ENCODE assay signal across 20 mouse cellular contexts in the genomic region with DNA sequence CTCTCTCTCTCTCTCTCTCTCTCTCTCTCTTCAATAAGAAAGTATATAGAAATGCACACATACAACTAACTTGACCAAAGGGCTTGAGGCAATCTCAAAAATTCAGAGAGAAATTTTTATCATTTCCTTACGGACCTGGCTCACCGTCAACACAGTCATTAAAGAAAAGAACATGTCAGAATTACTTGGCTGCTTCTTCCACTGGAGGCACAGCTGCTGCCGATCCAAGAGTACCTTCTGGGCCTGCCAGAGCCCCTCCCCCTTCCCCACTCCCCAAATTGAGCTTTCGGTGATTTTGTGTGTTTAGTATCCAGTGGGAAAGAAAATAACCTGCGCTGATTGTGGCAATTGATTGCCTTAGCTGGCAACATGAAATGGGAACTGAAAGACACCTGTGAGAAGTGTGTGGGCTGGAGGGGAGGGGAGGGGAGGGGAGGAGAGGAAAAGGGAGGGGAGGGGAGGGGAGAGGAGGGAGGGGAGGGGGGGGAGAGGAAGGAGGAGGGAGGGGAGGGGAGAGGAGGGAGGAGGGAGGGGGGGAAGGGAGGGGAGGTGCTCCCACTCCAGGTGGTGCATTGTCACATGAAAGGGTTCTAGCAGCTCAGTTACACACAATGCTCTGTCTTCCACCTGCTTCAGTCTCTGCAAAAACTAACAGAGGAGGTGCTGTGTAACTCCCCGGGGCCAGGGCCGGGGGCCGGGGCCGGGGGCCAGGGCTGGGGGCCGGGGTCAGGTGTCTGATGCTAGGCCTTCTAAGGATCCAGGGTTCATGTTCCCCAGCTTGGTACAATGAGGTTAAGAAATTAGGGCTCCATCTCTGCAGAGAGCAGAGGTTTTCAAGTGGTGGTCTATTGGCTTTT.
A peak's percentile ranks its signal among the peaks of the same experiment; 100 is the strongest.
DNase-seq lines count a peak whose midpoint lies in the region; ATAC-seq and TF ChIP-seq lines count a peak whose summit lies in the region.
"Had no signal": no experiment of that assay in that cellular context is flagged by ENCODE, and none has a peak within 500 bp of the region (broad histone marks: within the 10 kb centered on the region; RNA-seq: fewer than 3 reads in every experiment).

No protein-coding gene starts in this region.

- H3K9me3 ChIP-seq in kidney, postnatal 0 days (replicated peaks; ENCODE audit: low read length): no peaks in the 10 kb centered on the region
- H3K9me3 ChIP-seq in forebrain, embryonic 12.5 days: no peaks in the 10 kb centered on the region
- no peaks in the 10 kb centered on the region for H3K9me3 ChIP-seq in limb, embryonic 14.5 days (ENCODE audit: control insufficient read depth, low read length)
- H3K9me3 ChIP-seq in stomach, postnatal 0 days (ENCODE audit: control insufficient read depth, low read length): no peaks in the 10 kb centered on the region
- H3K9me3 ChIP-seq: embryonic facial prominence, embryonic 15.5 days; hindbrain, embryonic 15.5 days; neural tube, embryonic 12.5 days had no signal

- peak; percentile 13 for DNase-seq in kidney, postnatal 0 days (ENCODE audit: low spot score)
- no peak for DNase-seq in kidney, postnatal 14 days
- DNase-seq in ZHBTc4 (ENCODE audit: low read depth, low spot score): peak; percentile 16
- DNase-seq in limb, embryonic 14.5 days (ENCODE audit: low spot score): peak; percentile 30
- no peak for DNase-seq in cerebellum, adult 18-20 months
- no peak for DNase-seq in stomach, postnatal 0 days (ENCODE audit: low spot score)
- DNase-seq: cerebellum, adult 2 months; gastrocnemius, postnatal 14 days; kidney, adult 18-20 months; kidney, postnatal 36 days; layer of hippocampus, adult 9-11 months; liver; liver, postnatal 0 days; lung, postnatal 36 days; thymus, postnatal 4 days had no signal

- ATAC-seq in kidney, postnatal 0 days (replicated peaks; ENCODE audit: low FRiP score, low read depth): no peak
- no peak for ATAC-seq in forebrain, embryonic 12.5 days (ENCODE audit: low FRiP score)
- ATAC-seq in limb, embryonic 14.5 days (ENCODE audit: low FRiP score, low read depth): no peak
- ATAC-seq in stomach, postnatal 0 days (ENCODE audit: low FRiP score, low TSS enrichment): no peak
- ATAC-seq in frontal cortex, adult (ENCODE audit: low TSS enrichment): no peak
- ATAC-seq: liver, postnatal 0 days had no signal

- TF ChIP-seq CTCF in kidney, postnatal 0 days (IDR thresholded peaks at IDR 0.05; ENCODE audit: low read depth): no peak
- TF ChIP-seq CTCF in stomach, postnatal 0 days (IDR thresholded peaks at IDR 0.05; ENCODE audit: low read depth): no peak

- H3K27ac ChIP-seq in kidney, postnatal 0 days: no peak overlapping the region
- H3K27ac ChIP-seq in forebrain, embryonic 12.5 days: 0 out of 2 replicates have a peak overlapping the region, but pooled peaks have one; percentile 31
- no peak overlapping the region for H3K27ac ChIP-seq in limb, embryonic 14.5 days (replicated peaks; ENCODE audit: low read depth, low read length)
- no peak overlapping the region for H3K27ac ChIP-seq in stomach, postnatal 0 days (replicated peaks)
- H3K27ac ChIP-seq: embryonic facial prominence, embryonic 15.5 days; hindbrain, embryonic 15.5 days; neural tube, embryonic 12.5 days had no signal

- TF ChIP-seq EP300 in stomach, postnatal 0 days (optimal IDR thresholded peaks at IDR 0.05): no peak

- no peak for TF ChIP-seq POLR2A in limb, embryonic 14.5 days (IDR thresholded peaks at IDR 0.05; ENCODE audit: borderline replicate concordance, extremely low read depth, insufficient read depth, insufficient read length)

- H3K4me3 ChIP-seq in kidney, postnatal 0 days (replicated peaks; ENCODE audit: low read depth, low read length): no peak overlapping the region
- no peak overlapping the region for H3K4me3 ChIP-seq in forebrain, embryonic 12.5 days (replicated peaks)
- H3K4me3 ChIP-seq in limb, embryonic 14.5 days (replicated peaks; ENCODE audit: low read length): no peak overlapping the region
- no peak overlapping the region for H3K4me3 ChIP-seq in stomach, postnatal 0 days (ENCODE audit: low read depth, low read length)
- H3K4me3 ChIP-seq: embryonic facial prominence, embryonic 15.5 days; hindbrain, embryonic 15.5 days; neural tube, embryonic 12.5 days had no signal

- H3K4me2 ChIP-seq in kidney, postnatal 0 days (ENCODE audit: low read length): no peak overlapping the region
- no peak overlapping the region for H3K4me2 ChIP-seq in forebrain, embryonic 12.5 days
- no peak overlapping the region for H3K4me2 ChIP-seq in limb, embryonic 14.5 days (replicated peaks; ENCODE audit: low read depth, low read length, severe bottlenecking)
- H3K4me2 ChIP-seq in stomach, postnatal 0 days (replicated peaks; ENCODE audit: low read depth): no peak overlapping the region
- H3K4me2 ChIP-seq: embryonic facial prominence, embryonic 15.5 days; hindbrain, embryonic 15.5 days; neural tube, embryonic 12.5 days had no signal

- H3K9ac ChIP-seq in kidney, postnatal 0 days (ENCODE audit: low read depth, low read length): no peak overlapping the region
- H3K9ac ChIP-seq in forebrain, embryonic 12.5 days: no peak overlapping the region
- no peak overlapping the region for H3K9ac ChIP-seq in limb, embryonic 14.5 days (ENCODE audit: low read depth, low read length, severe bottlenecking)
- H3K9ac ChIP-seq in stomach, postnatal 0 days (ENCODE audit: low read length): no peak overlapping the region
- H3K9ac ChIP-seq: embryonic facial prominence, embryonic 15.5 days; hindbrain, embryonic 15.5 days; liver, postnatal 0 days; neural tube, embryonic 12.5 days had no signal

- WGBS in kidney, postnatal 0 days: 32% methylated on average over 10 of the region's 10 CpGs
- 37% methylated on average over 10 of the region's 10 CpGs for WGBS in forebrain, embryonic 12.5 days
- 36% methylated on average over 10 of the region's 10 CpGs for WGBS in limb, embryonic 14.5 days
- 35% methylated on average over 10 of the region's 10 CpGs for WGBS in stomach, postnatal 0 days

- H3K4me1 ChIP-seq in kidney, postnatal 0 days (replicated peaks; ENCODE audit: insufficient read depth, low read length): no peaks in the 10 kb centered on the region
- peaks cover 9% of the 10 kb centered on the region for H3K4me1 ChIP-seq in forebrain, embryonic 12.5 days
- 0 out of 2 replicates have a peak, but pooled peaks cover 2% of the 10 kb centered on the region for H3K4me1 ChIP-seq in limb, embryonic 14.5 days (ENCODE audit: control insufficient read depth, insufficient read depth, low read length)
- H3K4me1 ChIP-seq in stomach, postnatal 0 days (replicated peaks; ENCODE audit: control insufficient read depth, insufficient read depth): no peaks in the 10 kb centered on the region
- H3K4me1 ChIP-seq: neural tube, embryonic 12.5 days had no signal

- H3K36me3 ChIP-seq in kidney, postnatal 0 days (ENCODE audit: insufficient read depth, low read length): 0 out of 2 replicates have a peak, but pooled peaks cover 3% of the 10 kb centered on the region
- H3K36me3 ChIP-seq in forebrain, embryonic 12.5 days (replicated peaks): no peaks in the 10 kb centered on the region
- H3K36me3 ChIP-seq in limb, embryonic 14.5 days (ENCODE audit: control insufficient read depth, insufficient read depth, low read length): no peaks in the 10 kb centered on the region
- H3K36me3 ChIP-seq in stomach, postnatal 0 days (ENCODE audit: control insufficient read depth, insufficient read depth, low read length): no peaks in the 10 kb centered on the region
- H3K36me3 ChIP-seq: embryonic facial prominence, embryonic 15.5 days; hindbrain, embryonic 15.5 days; neural tube, embryonic 12.5 days had no signal

- H3K27me3 ChIP-seq in kidney, postnatal 0 days (ENCODE audit: insufficient read depth, low read length): no peaks in the 10 kb centered on the region
- no peaks in the 10 kb centered on the region for H3K27me3 ChIP-seq in forebrain, embryonic 12.5 days
- no peaks in the 10 kb centered on the region for H3K27me3 ChIP-seq in limb, embryonic 14.5 days (ENCODE audit: control insufficient read depth, insufficient read depth, low read length)
- H3K27me3 ChIP-seq in stomach, postnatal 0 days (ENCODE audit: control insufficient read depth, insufficient read depth, low read length): no peaks in the 10 kb centered on the region
- H3K27me3 ChIP-seq: embryonic facial prominence, embryonic 15.5 days; hindbrain, embryonic 15.5 days; neural tube, embryonic 12.5 days had no signal

Comparison
In these comparisons a context has a peak if more than half of its experiments do, and no peak if none do; other contexts are left out.
1. DNase-seq: peak in kidney, postnatal 0 days (single experiment), ZHBTc4 (single experiment) and limb, embryonic 14.5 days (single experiment); none in kidney, postnatal 14 days (single experiment), cerebellum, adult 18-20 months (0 of 2) and stomach, postnatal 0 days (single experiment).